Mouse (Mus musculus) embryonic facial prominence, embryonic 12.5 days (tissue): ENCODE measurements around the gene Castor1. TPM values are rescaled to one million over a fixed set of nuclear protein-coding genes. Genes with fewer than 3 reads are reported as not detected.
A peak's percentile ranks its signal among the peaks of the same experiment; 100 is the strongest.

Source experiments
- ATAC-seq: fragments of 200-750 bp; cut with Nextera tagmentation; 2 replicates; pipeline ENCODE4 v1.8.0; 2017; ENCODE audit not compliant: insufficient number of reproducible peaks, insufficient read depth, low FRiP score, low TSS enrichment
- H3K27ac ChIP-seq: fragments of 300-500 bp; sonication (generic); 2 replicates; pipeline ENCODE4 v1.5.1; 2016; ENCODE audit warnings: mild to moderate bottlenecking
- H3K27me3 ChIP-seq: fragments of 300-500 bp; sonication (generic); 2 replicates; pipeline ENCODE4 v1.6.1; 2016; ENCODE audit warnings: mild to moderate bottlenecking, moderate library complexity
- H3K36me3 ChIP-seq: fragments of 300-500 bp; sonication (generic); 2 replicates; pipeline ENCODE4 v1.6.1; 2016; ENCODE audit warnings: mild to moderate bottlenecking
- H3K4me1 ChIP-seq: fragments of 300-500 bp; sonication (generic); 2 replicates; pipeline ENCODE4 v1.6.1; 2016
- H3K4me2 ChIP-seq: fragments of 300-500 bp; sonication (generic); replicated peaks from 2 replicates; pipeline ENCODE4 v1.6.1; 2016; ENCODE audit warnings: mild to moderate bottlenecking, moderate library complexity
- H3K4me3 ChIP-seq: fragments of 300-500 bp; sonication (generic); 2 replicates; pipeline ENCODE4 v1.5.1; 2016; ENCODE audit warnings: mild to moderate bottlenecking
- H3K9ac ChIP-seq: fragments of 300-500 bp; sonication (generic); 2 replicates; pipeline ENCODE4 v1.6.1; 2016; ENCODE audit warnings: mild to moderate bottlenecking, moderate library complexity
- H3K9me3 ChIP-seq: fragments of 300-500 bp; sonication (generic); 2 replicates; pipeline ENCODE4 v1.6.1; 2016; ENCODE audit warnings: mild to moderate bottlenecking, moderate library complexity
- WGBS: fragments of 180-500 bp; shearing (Covaris S2); methylation state at CpG from one replicate; pipeline ENCODE4 v1.1.7; 2016; 5-methylcytosine and 5-hydroxymethylcytosine counted together
- polyA plus RNA-seq: library from polyadenylated mRNA; unstranded; fragments of >200 nt; fragmentation: Nextera tagmentation; extraction: Ambion mirVana; gene quantifications from 2 replicates; pipeline ENCODE4 v1.2.1, GENCODE M21; 2016

Castor1 gene
- polyA plus RNA-seq, 1 experiment from 2014 or later = 3.6 TPM

- H3K4me1 ChIP-seq = peaks cover 41% of the 10 kb centered on the region
- H3K9me3 ChIP-seq = no peaks in the 10 kb centered on the region
- no peak overlapping the region for H3K9ac ChIP-seq
- H3K36me3 ChIP-seq = no peaks in the 10 kb centered on the region
- no peak for ATAC-seq
- no peaks in the 10 kb centered on the region for H3K27me3 ChIP-seq
- H3K4me3 ChIP-seq = no peak overlapping the region
- no peak overlapping the region for H3K4me2 ChIP-seq
- H3K27ac ChIP-seq = 0 out of 2 replicates have a peak overlapping the region, but pooled peaks have one; percentile 23
- WGBS = 54% methylated on average over 3 of the region's 3 CpGs
These were observed 25.3 kb upstream of the Castor1 start for GRCm38 (mm10) chr11:4192757-4193156.

GRCm38 (mm10) chr11:4193420-4193819 lies 24.6 kb upstream of the Castor1 start:
- no peak for ATAC-seq
- Histone ChIP-seq H3K9me3 (no peaks in the 10 kb centered on the region), H3K4me1 (peaks cover 40% of the 10 kb centered on the region), H3K36me3 (no peaks in the 10 kb centered on the region), H3K9ac (no peak overlapping the region), H3K27ac (no peak overlapping the region), H3K27me3 (no peaks in the 10 kb centered on the region), H3K4me3 (no peak overlapping the region), H3K4me2 (no peak overlapping the region)

- WGBS = 82% methylated on average over 3 of the region's 3 CpGs
- H3K9ac ChIP-seq = no peak overlapping the region
- no peaks in the 10 kb centered on the region for H3K27me3 ChIP-seq
- ATAC-seq = no peak
- H3K4me2 ChIP-seq = no peak overlapping the region
- no peaks in the 10 kb centered on the region for H3K36me3 ChIP-seq
- H3K27ac ChIP-seq = no peak overlapping the region
- H3K9me3 ChIP-seq = no peaks in the 10 kb centered on the region
- H3K4me3 ChIP-seq = no peak overlapping the region
- peaks cover 40% of the 10 kb centered on the region for H3K4me1 ChIP-seq
These were observed 22.4 kb upstream of the Castor1 start for GRCm38 (mm10) chr11:4195597-4196031.

- 64% methylated on average over 8 of the region's 8 CpGs for WGBS
- Histone ChIP-seq H3K4me1 (peaks cover 30% of the 10 kb centered on the region), H3K9ac (no peak overlapping the region), H3K36me3 (no peaks in the 10 kb centered on the region), H3K4me3 (no peak overlapping the region), H3K9me3 (no peaks in the 10 kb centered on the region), H3K4me2 (no peak overlapping the region), H3K27me3 (no peaks in the 10 kb centered on the region), H3K27ac (no peak overlapping the region)
- no peak for ATAC-seq
These were observed 21.4 kb upstream of the Castor1 start for GRCm38 (mm10) chr11:4196636-4197035.

GRCm38 (mm10) chr11:4197691-4198090 lies 20.3 kb upstream of the Castor1 start:
- WGBS = 100% methylated on average over 1 of the region's 1 CpGs
- Histone ChIP-seq H3K9ac (no peak overlapping the region), H3K27me3 (no peaks in the 10 kb centered on the region), H3K4me3 (no peak overlapping the region), H3K4me1 (peaks cover 28% of the 10 kb centered on the region), H3K9me3 (no peaks in the 10 kb centered on the region), H3K36me3 (no peaks in the 10 kb centered on the region), H3K4me2 (no peak overlapping the region), H3K27ac (no peak overlapping the region)
- no peak for ATAC-seq

- no peak overlapping the region for H3K9ac ChIP-seq
- no peak for ATAC-seq
- peaks cover 9% of the 10 kb centered on the region for H3K4me1 ChIP-seq
- H3K4me2 ChIP-seq = no peak overlapping the region
- 80% methylated on average over 11 of the region's 11 CpGs for WGBS
- no peak overlapping the region for H3K27ac ChIP-seq
- H3K27me3 ChIP-seq = no peaks in the 10 kb centered on the region
- H3K36me3 ChIP-seq = peaks cover 9% of the 10 kb centered on the region
- H3K4me3 ChIP-seq = no peak overlapping the region
- H3K9me3 ChIP-seq = no peaks in the 10 kb centered on the region
These were observed 15.9 kb upstream of the Castor1 start for GRCm38 (mm10) chr11:4201981-4202700.

- H3K36me3 ChIP-seq = peaks cover 16% of the 10 kb centered on the region
- H3K4me2 ChIP-seq = no peak overlapping the region
- H3K9ac ChIP-seq = no peak overlapping the region
- no peak overlapping the region for H3K4me3 ChIP-seq
- WGBS = 81% methylated on average over 12 of the region's 12 CpGs
- H3K27me3 ChIP-seq = no peaks in the 10 kb centered on the region
- H3K4me1 ChIP-seq = peaks cover 9% of the 10 kb centered on the region
- no peaks in the 10 kb centered on the region for H3K9me3 ChIP-seq
- ATAC-seq = no peak
- no peak overlapping the region for H3K27ac ChIP-seq
These were observed 14.9 kb upstream of the Castor1 start for GRCm38 (mm10) chr11:4202995-4203704.

- 66% methylated on average over 2 of the region's 2 CpGs for WGBS
- no peak for ATAC-seq
These were observed 14.3 kb upstream of the Castor1 start for GRCm38 (mm10) chr11:4203705-4204074.

GRCm38 (mm10) chr11:4205097-4205655 lies 12.8 kb upstream of the Castor1 start:
- Histone ChIP-seq H3K36me3 (peaks cover 36% of the 10 kb centered on the region), H3K27ac (no peak overlapping the region), H3K9me3 (no peaks in the 10 kb centered on the region), H3K9ac (no peak overlapping the region), H3K4me3 (no peak overlapping the region), H3K27me3 (no peaks in the 10 kb centered on the region), H3K4me1 (0 out of 2 replicates have a peak, but pooled peaks cover 4% of the 10 kb centered on the region), H3K4me2 (no peak overlapping the region)
- 87% methylated on average over 5 of the region's 5 CpGs for WGBS
- no peak for ATAC-seq

More at GRCm38 (mm10) chr11:4203705-4204074, 14.3 kb upstream of the Castor1 start:
- no peak overlapping the region for H3K4me2 ChIP-seq
- no peaks in the 10 kb centered on the region for H3K9me3 ChIP-seq
- peaks cover 22% of the 10 kb centered on the region for H3K36me3 ChIP-seq
- no peak overlapping the region for H3K27ac ChIP-seq
- peaks cover 9% of the 10 kb centered on the region for H3K4me1 ChIP-seq
- no peak overlapping the region for H3K9ac ChIP-seq
- H3K4me3 ChIP-seq = no peak overlapping the region
- no peaks in the 10 kb centered on the region for H3K27me3 ChIP-seq

- H3K27me3 ChIP-seq = no peaks in the 10 kb centered on the region
- 0 out of 2 replicates have a peak, but pooled peaks cover 4% of the 10 kb centered on the region for H3K4me1 ChIP-seq
- no peaks in the 10 kb centered on the region for H3K9me3 ChIP-seq
- H3K4me3 ChIP-seq = no peak overlapping the region
- H3K27ac ChIP-seq = no peak overlapping the region
- 88% methylated on average over 7 of the region's 7 CpGs for WGBS
- no peak for ATAC-seq
- H3K36me3 ChIP-seq = peaks cover 41% of the 10 kb centered on the region
- no peak overlapping the region for H3K9ac ChIP-seq
- no peak overlapping the region for H3K4me2 ChIP-seq
These were observed 12.1 kb upstream of the Castor1 start for GRCm38 (mm10) chr11:4205951-4206350.

- Histone ChIP-seq H3K4me1 (0 out of 2 replicates have a peak, but pooled peaks cover 4% of the 10 kb centered on the region), H3K27me3 (no peaks in the 10 kb centered on the region), H3K9ac (no peak overlapping the region), H3K27ac (no peak overlapping the region), H3K4me2 (no peak overlapping the region), H3K9me3 (no peaks in the 10 kb centered on the region), H3K36me3 (peaks cover 44% of the 10 kb centered on the region), H3K4me3 (no peak overlapping the region)
- ATAC-seq = no peak
- 74% methylated on average over 6 of the region's 6 CpGs for WGBS
These were observed 11.5 kb upstream of the Castor1 start for GRCm38 (mm10) chr11:4206563-4206962.

- ATAC-seq = no peak
- WGBS = 89% methylated on average over 9 of the region's 9 CpGs
- H3K4me2 ChIP-seq = no peak overlapping the region
- H3K9me3 ChIP-seq = no peaks in the 10 kb centered on the region
- H3K4me1 ChIP-seq = no peaks in the 10 kb centered on the region
- no peak overlapping the region for H3K27ac ChIP-seq
- H3K4me3 ChIP-seq = no peak overlapping the region
- H3K27me3 ChIP-seq = no peaks in the 10 kb centered on the region
- peaks cover 52% of the 10 kb centered on the region for H3K36me3 ChIP-seq
- H3K9ac ChIP-seq = no peak overlapping the region
These were observed 10.4 kb upstream of the Castor1 start for GRCm38 (mm10) chr11:4207655-4208054.
